ENCODE assay signal across 8 mouse cellular contexts in the genomic region with DNA sequence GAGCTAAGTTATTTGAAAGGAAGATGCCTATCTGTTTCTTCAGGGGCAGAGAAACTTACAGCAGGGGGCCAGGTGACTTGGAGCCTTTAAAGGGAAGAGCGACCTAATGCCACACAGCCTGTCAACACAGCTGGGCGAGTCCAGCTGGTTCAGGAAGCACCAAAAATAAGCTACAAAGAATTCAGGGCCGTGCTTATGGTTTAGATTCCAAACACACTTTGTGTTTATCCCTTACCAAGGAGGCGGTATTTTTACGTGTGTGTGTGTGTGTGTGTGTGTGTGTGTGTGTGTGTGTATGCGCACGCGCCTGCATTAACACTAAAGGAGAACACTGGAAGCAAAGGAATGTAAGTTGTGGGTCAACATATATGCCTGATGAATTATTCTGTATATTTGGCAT. TPM values are rescaled to one million over a fixed set of nuclear protein-coding genes. Genes with fewer than 3 reads are reported as not detected.
DNase-seq lines count a peak whose midpoint lies in the region; ATAC-seq and TF ChIP-seq lines count a peak whose summit lies in the region.

No protein-coding gene starts in this region.

- peak overlapping the region; percentile 80 for H3K4me2 ChIP-seq in limb, embryonic 13.5 days (replicated peaks)
- peak overlapping the region; percentile 83 for H3K4me2 ChIP-seq in midbrain, embryonic 15.5 days

- H3K36me3 ChIP-seq in testis, adult 2 months (ENCODE audit: control insufficient read depth, insufficient read depth, low read length), result no peaks in the 10 kb centered on the region; the same call in none of the 2 replicates
- H3K36me3 ChIP-seq in limb, embryonic 13.5 days, result no peaks in the 10 kb centered on the region
- no peaks in the 10 kb centered on the region for H3K36me3 ChIP-seq in midbrain, embryonic 15.5 days (replicated peaks)

- no peak for TF ChIP-seq CTCF in testis, adult 2 months (IDR thresholded peaks at IDR 0.05; ENCODE audit: control insufficient read depth, insufficient read depth, insufficient replicate concordance, low read depth, low read length)

- peaks cover 9% of the 10 kb centered on the region for H3K4me1 ChIP-seq in testis, adult 2 months (ENCODE audit: control insufficient read depth, insufficient read depth, low read length)
- peaks cover 35% of the 10 kb centered on the region for H3K4me1 ChIP-seq in limb, embryonic 13.5 days
- peaks cover 31% of the 10 kb centered on the region for H3K4me1 ChIP-seq in midbrain, embryonic 15.5 days

- peak overlapping the region; percentile 84 for H3K9ac ChIP-seq in limb, embryonic 13.5 days
- peak overlapping the region; percentile 74 for H3K9ac ChIP-seq in midbrain, embryonic 15.5 days

- peak overlapping the region; percentile 94 for H3K4me3 ChIP-seq in testis, adult 2 months (ENCODE audit: control insufficient read depth, low read depth, low read length)
- peak overlapping the region; percentile 77 for H3K4me3 ChIP-seq in limb, embryonic 13.5 days
- H3K4me3 ChIP-seq in midbrain, embryonic 15.5 days, result peak overlapping the region; percentile 71

- no peaks in the 10 kb centered on the region for H3K9me3 ChIP-seq in limb, embryonic 13.5 days
- H3K9me3 ChIP-seq in midbrain, embryonic 15.5 days, result no peaks in the 10 kb centered on the region

- intact Hi-C loops in heart, postnatal 14 days (cut with DNase I), result no loop called here

- WGBS in limb, embryonic 13.5 days, result 15% methylated on average over 8 of the region's 8 CpGs
- 23% methylated on average over 8 of the region's 8 CpGs for WGBS in midbrain, embryonic 15.5 days

- DNase-seq in testis, postnatal 14 days (ENCODE audit: low spot score), result no peak
- DNase-seq in cerebellum, adult 9-11 months, result peak; percentile 68
- peak; percentile 13 to 16 for DNase-seq in heart, postnatal 14 days
- no peak for DNase-seq in gastrocnemius, adult 18-20 months (ENCODE audit: low spot score)
- DNase-seq in adrenal gland, adult 8-10 months, result no peak

- no peak for TF ChIP-seq POLR2A in testis, adult 2 months (IDR thresholded peaks at IDR 0.05; ENCODE audit: control insufficient read depth, low read depth, low read length)

- ATAC-seq in limb, embryonic 13.5 days (ENCODE audit: low FRiP score, low read depth), result no peak
- no peak for ATAC-seq in midbrain, embryonic 15.5 days (replicated peaks)

- no peaks in the 10 kb centered on the region for H3K27me3 ChIP-seq in testis, adult 2 months (ENCODE audit: control insufficient read depth, insufficient read depth, low read length)
- H3K27me3 ChIP-seq in limb, embryonic 13.5 days, result no peaks in the 10 kb centered on the region
- H3K27me3 ChIP-seq in midbrain, embryonic 15.5 days (replicated peaks), result no peaks in the 10 kb centered on the region

- peak overlapping the region; percentile 84 for H3K27ac ChIP-seq in testis, adult 2 months (ENCODE audit: control insufficient read depth, insufficient read depth, low read depth, low read length)
- H3K27ac ChIP-seq in limb, embryonic 13.5 days, result peak overlapping the region; percentile 89
- peak overlapping the region; percentile 93 for H3K27ac ChIP-seq in midbrain, embryonic 15.5 days

RNA-seq across cellular contexts. Expression of gene Mindy1, which starts 0.4 kb away (rescaled TPM):
- 60.3 and 61.1 TPM in 2 replicates for polyA plus RNA-seq in testis, adult 2 months (2012; rRNA removed)
- 10 to 100 TPM; 22.3 to 25.8 TPM for total RNA-seq in heart, postnatal 14 days (2021)
- polyA plus RNA-seq in limb, embryonic 13.5 days (2015; fragmentation: Nextera tagmentation; extraction: Ambion mirVana), result 38.1 and 41.2 TPM in 2 replicates
- 43.0 and 43.7 TPM in 2 replicates for polyA plus RNA-seq in midbrain, embryonic 15.5 days (2015; fragmentation: Nextera tagmentation; extraction: Ambion mirVana)
- 10 to 100 TPM; 29.7 to 30.6 TPM for total RNA-seq in gastrocnemius, adult 18-20 months (2021)
- 100 to 1,000 TPM; 127 to 191 (median 150) TPM for total RNA-seq in adrenal gland, adult 8-10 months (2022)

RNA-seq across cellular contexts. Expression of gene Prune1, which starts 1.1 kb away (rescaled TPM):
- polyA plus RNA-seq in testis, adult 2 months (2012; rRNA removed), result 18.3 and 19.1 TPM in 2 replicates
- 10 to 100 TPM; 19.8 to 20.4 TPM for total RNA-seq in heart, postnatal 14 days (2021)
- 24.2 and 26.9 TPM in 2 replicates for polyA plus RNA-seq in limb, embryonic 13.5 days (2015; fragmentation: Nextera tagmentation; extraction: Ambion mirVana)
- polyA plus RNA-seq in midbrain, embryonic 15.5 days (2015; fragmentation: Nextera tagmentation; extraction: Ambion mirVana), result 67.9 and 76.9 TPM in 2 replicates
- total RNA-seq in gastrocnemius, adult 18-20 months (2021), result 10 to 100 TPM; 51.3 to 56.0 TPM
- 10 to 100 TPM; 26.8 to 34.8 (median 31.7) TPM for total RNA-seq in adrenal gland, adult 8-10 months (2022)

RNA-seq across cellular contexts. Expression of gene Anxa9, which starts 26.2 kb away (rescaled TPM):
- 7.6 and 7.8 TPM in 2 replicates for polyA plus RNA-seq in testis, adult 2 months (2012; rRNA removed)
- under 1 TPM; 0.38 to 0.76 TPM for total RNA-seq in heart, postnatal 14 days (2021)
- polyA plus RNA-seq in limb, embryonic 13.5 days (2015; fragmentation: Nextera tagmentation; extraction: Ambion mirVana), result 2.0 and 2.5 TPM in 2 replicates
- 0.33 and 0.56 TPM in 2 replicates for polyA plus RNA-seq in midbrain, embryonic 15.5 days (2015; fragmentation: Nextera tagmentation; extraction: Ambion mirVana)
- under 1 TPM in 1 of 2 experiments, not detected in 1; 0.17 TPM for total RNA-seq in gastrocnemius, adult 18-20 months (2021)
- 1 to 10 TPM; 1.9 to 4.2 (median 3.0) TPM for total RNA-seq in adrenal gland, adult 8-10 months (2022)

RNA-seq across cellular contexts. Expression of gene Bnipl, which starts 29.8 kb away (rescaled TPM):
- 1.9 and 2.0 TPM in 2 replicates for polyA plus RNA-seq in testis, adult 2 months (2012; rRNA removed)
- under 1 TPM in 1 of 2 experiments, not detected in 1; 0.32 TPM for total RNA-seq in heart, postnatal 14 days (2021)
- polyA plus RNA-seq in limb, embryonic 13.5 days (2015; fragmentation: Nextera tagmentation; extraction: Ambion mirVana), result 2.2 and 2.5 TPM in 2 replicates
- polyA plus RNA-seq in midbrain, embryonic 15.5 days (2015; fragmentation: Nextera tagmentation; extraction: Ambion mirVana), result 0.22 and 0.33 TPM in 2 replicates
- not detected for total RNA-seq in gastrocnemius, adult 18-20 months (2021)
- total RNA-seq in adrenal gland, adult 8-10 months (2022), result under 1 TPM in 1 of 4 experiments, not detected in 3; 0.75 TPM

RNA-seq across cellular contexts. Expression of gene Cers2, which starts 33.8 kb away (rescaled TPM):
- 27.5 and 27.6 TPM in 2 replicates for polyA plus RNA-seq in testis, adult 2 months (2012; rRNA removed)
- total RNA-seq in heart, postnatal 14 days (2021), result 10 to 100 TPM; 47.4 to 47.6 TPM
- polyA plus RNA-seq in limb, embryonic 13.5 days (2015; fragmentation: Nextera tagmentation; extraction: Ambion mirVana), result 181 and 184 TPM in 2 replicates
- polyA plus RNA-seq in midbrain, embryonic 15.5 days (2015; fragmentation: Nextera tagmentation; extraction: Ambion mirVana), result 97.6 and 97.8 TPM in 2 replicates
- total RNA-seq in gastrocnemius, adult 18-20 months (2021), result 10 to 100 TPM; 14.7 to 22.1 TPM
- total RNA-seq in adrenal gland, adult 8-10 months (2022), result 100 to 1,000 TPM; 211 to 272 (median 241) TPM

Comparison
In these comparisons a context has a peak if more than half of its experiments do, and no peak if none do; other contexts are left out.
1. DNase-seq: peak in cerebellum, adult 9-11 months (single experiment) and heart, postnatal 14 days (2 of 2); none in testis, postnatal 14 days (single experiment), gastrocnemius, adult 18-20 months (single experiment) and adrenal gland, adult 8-10 months (single experiment).
2. RNA of gene Mindy1, which starts 0.4 kb away (total RNA-seq): 127 to 191 TPM in adrenal gland, adult 8-10 months; 29.7 to 30.6 TPM in gastrocnemius, adult 18-20 months and 22.3 to 25.8 TPM in heart, postnatal 14 days; every median in the first group is over 4 times any median in the second.
3. Peak in every context shown above with its lines, with median percentiles within 50 percentile points of each other: H3K27ac ChIP-seq and H3K4me3 ChIP-seq.